Mouse (Mus musculus) testis, postnatal 10 days (tissue): ENCODE measurements around the gene Znrf2.
A peak's percentile ranks its signal among the peaks of the same experiment; 100 is the strongest.

Experiments used
- DNase-seq: peaks from one replicate; pipeline ENCODE4 v3.0.0; 2021; ENCODE audit warnings: low spot score

Znrf2 gene

DNA sequence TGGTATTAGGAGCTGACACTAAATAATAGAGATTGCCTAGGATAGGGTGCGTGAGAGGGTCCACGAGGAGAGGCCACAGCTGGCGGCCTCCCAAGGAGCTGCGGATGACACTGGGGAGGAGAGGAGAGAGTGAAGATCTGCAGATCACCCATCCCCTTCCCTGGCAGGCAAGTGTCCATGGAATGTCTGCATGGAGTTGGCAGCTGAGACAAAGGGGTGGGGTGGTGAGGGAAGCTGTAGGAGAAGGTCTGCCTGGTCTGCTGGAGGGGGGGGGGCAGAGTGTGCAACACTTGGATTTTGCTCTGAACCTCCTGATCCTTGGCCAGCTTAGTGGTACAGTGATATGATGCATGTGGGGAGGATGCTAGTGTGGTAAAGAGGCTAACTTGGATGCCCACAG, 98.3 kb downstream of the Znrf2 start:
- DNase-seq: no peak

DNA sequence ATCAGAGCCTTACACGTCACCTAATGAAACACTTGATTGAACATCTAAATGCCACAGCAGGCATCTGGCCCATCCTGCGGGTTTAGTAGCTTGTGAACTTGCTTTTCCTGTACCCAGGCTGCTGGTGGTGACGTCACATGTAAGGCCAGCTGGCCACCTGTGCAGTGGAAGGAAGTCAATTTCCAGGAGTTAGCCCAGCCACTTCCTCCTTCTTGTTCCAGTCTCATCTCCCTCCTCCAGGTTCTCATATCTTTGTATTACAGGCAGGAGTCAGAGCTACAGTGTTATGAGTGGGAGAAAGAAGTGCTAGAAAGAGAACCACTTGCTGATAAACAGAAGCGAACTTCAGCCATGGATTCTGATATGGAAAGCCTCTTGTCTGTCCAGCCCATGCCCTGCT, 99.4 kb downstream of the Znrf2 start:
- DNase-seq: no peak

GRCm38 (mm10) chr6:54916941-54917340, 100.2 kb downstream of the Znrf2 start:
- DNase-seq: no peak

- peak; percentile 68 for DNase-seq
Observed at GRCm38 (mm10) chr6:54917523-54917922, 100.8 kb downstream of the Znrf2 start.

DNA sequence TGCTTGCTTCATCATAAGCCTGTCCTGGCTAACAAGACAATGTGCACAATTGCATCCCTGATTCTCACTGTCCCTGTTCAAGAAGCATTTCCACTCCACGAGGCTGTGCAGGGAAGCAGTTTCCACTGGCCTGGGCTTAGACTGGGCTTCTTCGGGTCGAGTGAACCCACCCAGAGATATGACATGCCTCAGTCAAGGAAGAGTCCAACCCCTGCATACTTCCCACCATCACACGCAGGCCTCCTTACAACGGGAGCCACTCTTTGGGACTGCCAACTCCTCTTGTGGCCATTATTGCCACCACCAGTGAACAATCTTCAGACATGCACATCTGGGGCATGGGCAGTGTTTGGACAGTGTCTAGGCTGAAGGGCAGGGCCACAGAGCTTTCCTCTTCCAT, 101.8 kb downstream of the Znrf2 start:
- DNase-seq: no peak

- no peak for DNase-seq
Observed at GRCm38 (mm10) chr6:54924538-54924937, 107.8 kb downstream of the Znrf2 start.

DNA sequence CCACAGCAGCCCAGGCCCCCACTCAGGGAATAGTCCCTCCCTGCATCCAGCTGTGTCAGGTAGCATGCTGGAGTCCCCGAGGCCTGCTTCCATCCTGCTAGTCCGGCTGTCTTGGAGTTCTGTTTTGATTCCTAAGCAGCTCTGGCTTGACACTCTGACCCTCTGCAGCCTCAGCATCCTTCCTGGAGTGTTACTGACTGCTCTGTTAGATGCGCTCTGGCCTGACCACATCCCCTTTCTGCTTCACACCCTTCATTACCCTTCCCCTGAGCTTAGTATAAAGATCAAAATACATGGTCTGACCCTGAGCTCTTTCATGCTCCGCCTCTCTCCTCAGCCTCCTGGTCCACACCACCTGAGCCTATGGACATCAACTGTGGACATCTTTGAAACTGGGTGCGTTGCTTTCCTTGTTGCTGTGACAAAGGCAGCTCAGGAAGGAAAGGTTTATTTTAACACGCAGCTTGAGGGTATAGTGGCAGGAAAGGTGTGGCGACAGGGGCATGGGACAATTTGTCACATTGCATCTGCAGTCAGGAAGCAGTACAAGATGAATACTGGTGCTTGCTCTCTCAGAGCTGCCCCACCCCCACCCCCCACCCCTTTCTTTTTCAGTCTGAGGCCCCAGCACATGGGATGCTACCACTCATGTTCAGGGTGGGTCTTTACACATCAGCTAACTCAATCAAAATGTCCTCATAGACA, 109.2 kb downstream of the Znrf2 start:
- peak; percentile 29 for DNase-seq

GRCm38 (mm10) chr6:54926899-54927298, 110.2 kb downstream of the Znrf2 start:
- peak; percentile 7 for DNase-seq

DNA sequence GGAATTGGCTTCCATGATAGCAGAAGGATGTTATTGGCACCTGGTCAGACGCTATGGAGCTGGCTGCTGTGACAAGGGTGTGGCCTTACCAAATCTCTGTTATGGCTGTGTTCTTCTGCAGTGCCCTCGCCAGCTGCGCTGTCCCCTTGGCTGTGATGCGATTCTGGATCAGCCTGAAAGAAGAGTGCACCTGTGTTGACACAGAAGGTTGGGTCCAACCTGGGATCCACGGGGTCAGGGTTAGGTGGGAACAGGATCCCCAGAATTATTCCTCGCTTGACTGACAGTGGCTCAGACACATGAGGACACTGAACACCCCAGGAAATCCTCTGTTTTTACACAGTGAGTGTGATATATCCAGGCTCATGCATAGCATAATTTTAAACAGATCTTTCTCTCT, 111.2 kb downstream of the Znrf2 start:
- DNase-seq: peak; percentile 27

- peak; percentile 25 for DNase-seq
Observed at GRCm38 (mm10) chr6:54931641-54932040, 114.9 kb downstream of the Znrf2 start.

DNA sequence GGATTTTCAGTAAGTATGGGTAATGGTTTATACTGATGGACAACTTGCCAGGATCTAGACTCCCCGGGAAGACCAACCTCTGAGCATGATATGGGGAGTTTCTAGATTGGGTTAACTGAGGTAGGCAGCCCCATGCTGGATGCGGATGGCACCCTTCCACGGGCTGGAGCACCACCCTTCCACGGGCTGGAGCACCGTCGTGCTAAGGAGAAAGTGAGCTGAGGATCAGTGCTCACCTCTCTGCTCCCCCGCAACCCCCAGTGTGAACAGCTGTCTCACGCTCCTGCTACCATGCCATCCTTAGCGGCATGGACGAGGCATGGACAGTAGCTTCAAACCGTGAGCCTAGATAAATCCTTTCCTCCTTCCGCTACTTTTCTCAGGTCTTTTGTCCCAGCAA, 115.8 kb downstream of the Znrf2 start:
- peak; percentile 30 for DNase-seq

GRCm38 (mm10) chr6:54933216-54933615, 116.5 kb downstream of the Znrf2 start:
- peak; percentile 23 for DNase-seq

- DNase-seq: no peak
Observed at GRCm38 (mm10) chr6:54933866-54934265, 117.2 kb downstream of the Znrf2 start.

- DNase-seq: peak; percentile 32
Observed at GRCm38 (mm10) chr6:54934313-54934712, 117.6 kb downstream of the Znrf2 start.

DNA sequence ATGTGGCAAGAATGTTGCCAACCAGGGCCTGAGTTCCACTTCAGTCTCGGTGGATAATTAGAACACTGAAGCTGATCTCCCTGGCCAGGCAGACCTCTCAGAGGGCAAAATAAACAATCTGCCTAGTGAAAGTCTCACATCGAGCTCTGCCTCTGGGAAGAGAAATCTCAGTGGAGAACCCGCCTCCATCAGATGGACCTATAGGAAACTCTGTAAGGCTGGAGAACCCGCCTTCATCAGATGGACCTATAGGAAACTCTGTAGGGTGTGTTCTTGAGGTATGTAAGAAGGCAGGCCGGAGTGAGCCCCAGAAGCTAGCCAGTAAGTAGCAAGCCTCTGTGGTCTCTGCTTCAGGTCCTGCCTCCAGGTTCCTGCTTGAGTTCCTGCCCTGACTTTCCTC, 118.2 kb downstream of the Znrf2 start:
- peak; percentile 30 for DNase-seq

GRCm38 (mm10) chr6:54936496-54936895, 119.8 kb downstream of the Znrf2 start:
- DNase-seq: no peak

DNA sequence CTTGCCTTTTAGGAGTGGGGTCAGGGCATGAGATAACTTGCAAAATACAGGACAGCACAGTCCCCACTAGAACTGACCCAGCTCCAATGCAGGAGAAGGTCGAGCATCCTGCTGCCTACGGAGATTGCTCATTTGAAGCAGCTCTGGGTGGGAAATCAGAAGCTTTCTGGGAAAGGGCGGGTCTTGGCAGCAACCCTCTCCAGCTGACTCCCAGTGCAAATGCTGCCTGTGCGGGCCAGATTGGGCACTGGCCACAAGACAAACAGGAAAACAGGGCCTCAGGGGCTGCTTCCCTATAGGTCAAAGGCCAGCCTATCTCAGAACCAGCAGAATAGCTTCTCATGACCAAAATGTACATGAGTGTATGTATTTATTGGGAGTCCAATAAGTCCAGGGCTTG, 122.9 kb downstream of the Znrf2 start:
- DNase-seq: no peak

- no peak for DNase-seq
Observed at GRCm38 (mm10) chr6:54940126-54940525, 123.4 kb downstream of the Znrf2 start.

- DNase-seq: no peak
Observed at GRCm38 (mm10) chr6:54941149-54941548, 124.4 kb downstream of the Znrf2 start.
